Mouse (Mus musculus) CD4-positive naive resting alpha-beta T cell, adult 57 days (primary cell): ENCODE results near the gene 9530003J23Rik. TPM values are rescaled to one million over a fixed set of nuclear protein-coding genes. Genes with fewer than 3 reads are reported as not detected.

ENCODE experiments used
- total RNA-seq: library from RNA; stranded (reverse); gene quantifications from one replicate; pipeline ENCODE4 v1.2.4, GENCODE M21; 2023

Gene 9530003J23Rik
- not detected for total RNA-seq

DNA sequence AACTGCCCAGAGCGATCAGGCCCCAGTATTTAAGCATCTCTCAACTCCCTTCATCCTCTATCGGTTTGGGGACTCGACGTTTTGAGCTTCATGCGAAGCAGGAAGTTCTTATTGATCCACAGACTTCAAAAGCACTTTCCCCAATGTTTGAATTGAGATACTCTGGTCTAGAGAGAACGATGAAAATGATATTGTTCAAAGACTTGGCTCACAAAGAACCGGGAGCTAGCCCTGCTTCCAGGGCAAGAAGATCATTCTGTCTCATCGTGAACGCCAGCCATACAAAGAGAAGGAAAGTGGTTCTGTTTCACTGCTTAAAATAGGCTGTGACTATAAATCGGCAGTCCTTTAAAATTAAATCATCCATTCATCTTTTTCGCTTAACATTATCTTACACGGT, at the start of gene 9530003J23Rik:
TSS of gene 9530003J23Rik (minus strand) at position 101 of the 400 bp plus-strand sequence.

DNA sequence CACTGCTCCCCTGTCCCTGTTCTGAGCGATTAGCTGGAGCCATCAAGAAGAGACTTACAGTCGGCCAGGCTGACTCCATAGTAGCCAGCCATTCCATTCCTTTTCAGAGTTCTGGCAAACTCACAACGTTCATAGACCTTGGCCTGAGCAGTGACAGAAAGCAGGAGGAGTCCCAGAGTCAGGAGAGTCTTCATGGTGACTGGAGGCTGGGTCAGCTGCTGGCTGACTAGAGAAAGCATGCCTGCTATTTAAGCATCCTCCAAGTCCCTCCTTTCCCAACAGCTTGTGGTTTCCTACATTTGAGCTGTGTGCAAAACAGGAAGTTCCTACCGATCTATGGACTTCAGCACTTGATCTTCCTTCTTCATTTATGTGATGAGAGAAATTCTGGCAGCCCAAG, 43.5 kb upstream of the 9530003J23Rik start, which contains the start of gene Lyz2:
TSS of gene Lyz2 (minus strand) at position 273 of the 400 bp plus-strand sequence.

DNA sequence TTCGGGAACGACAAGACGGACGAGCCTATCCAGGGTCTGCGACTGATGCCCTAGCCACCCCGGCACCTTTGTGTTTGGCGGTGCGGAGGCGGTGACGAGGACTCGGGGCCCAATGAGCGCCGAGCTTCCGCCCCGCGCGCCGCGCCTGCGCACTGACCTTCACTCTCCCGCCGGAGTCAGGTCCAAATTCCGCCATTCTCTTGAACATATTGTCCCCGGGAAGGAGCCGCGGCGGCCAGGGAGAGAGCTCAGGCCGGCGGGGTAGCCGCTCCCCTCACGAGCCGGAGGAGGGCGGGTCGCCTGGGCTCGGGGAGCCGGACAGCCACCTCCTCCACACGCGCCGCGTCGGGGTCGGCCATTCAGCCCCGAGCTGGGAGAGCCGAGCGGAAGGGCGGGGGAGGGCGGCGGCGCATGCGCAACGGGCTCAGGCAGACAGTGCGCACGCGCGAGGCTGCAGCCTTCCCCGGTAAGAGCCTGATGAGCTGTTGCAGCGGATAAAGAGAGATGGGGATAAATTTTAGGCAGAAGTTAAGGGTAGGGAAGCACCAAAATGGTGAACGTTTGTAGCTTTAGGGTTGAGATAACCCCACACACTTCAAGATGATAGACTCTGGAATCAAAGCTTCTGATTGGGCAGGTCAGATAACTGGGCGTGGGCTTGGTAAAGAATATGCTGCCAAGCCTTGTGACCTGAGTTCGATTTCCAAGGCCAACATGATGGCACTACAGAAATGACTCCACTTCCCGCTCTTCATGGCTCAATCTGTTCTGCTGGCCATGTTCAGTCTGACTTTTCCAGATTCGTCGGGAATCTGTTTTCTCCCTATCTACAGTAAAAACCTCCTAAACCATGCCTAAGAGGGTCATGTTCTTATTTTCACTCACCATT, 14.2 kb downstream of the 9530003J23Rik start, which contains the start of gene Yeats4:
TSS of gene Yeats4 (minus strand) at position 406 of the 889 bp plus-strand sequence.

Other genes starting within 250 kb of the 9530003J23Rik start
- not detected for gene Lrrc10, start 193.4 kb downstream of the 9530003J23Rik start, total RNA-seq
- gene Cct2, start 174.9 kb downstream of the 9530003J23Rik start, total RNA-seq: 243 TPM
- 33.2 TPM for gene Frs2, start 90.2 kb downstream of the 9530003J23Rik start, total RNA-seq
- gene Yeats4, start 14.2 kb downstream of the 9530003J23Rik start, total RNA-seq: 72.3 TPM
- gene Lyz2, start 43.6 kb upstream of the 9530003J23Rik start, total RNA-seq: 89.0 TPM
- gene Lyz1, start 54.2 kb upstream of the 9530003J23Rik start, total RNA-seq: 10.0 TPM
- gene Cpsf6, start 141.3 kb upstream of the 9530003J23Rik start, total RNA-seq: 114 TPM